Mouse (Mus musculus) CH12.LX (cell line): ENCODE measurements around the gene Nhsl1. TPM values are rescaled to one million over a fixed set of nuclear protein-coding genes. Genes with fewer than 3 reads are reported as not detected.

Source experiments
- DNase-seq: peaks from one replicate; pipeline ENCODE4 v3.0.0-alpha.2; 2013; ENCODE audit errors: extremely low read depth
- H3K27ac ChIP-seq: 2 replicates; pipeline ENCODE4 v1.5.1; 2012; ENCODE audit warnings: low read depth, mild to moderate bottlenecking, control low read depth, moderate library complexity; ENCODE audit not compliant: insufficient read depth
- H3K27me3 ChIP-seq: replicated peaks from 2 replicates; pipeline ENCODE3; 2012; ENCODE audit warnings: inconsistent platforms
- H3K36me3 ChIP-seq, 2 experiments: replicated peaks in 1 of 2; 2 replicates each; pipeline versions ENCODE3 to v1.6.1; 2012; ENCODE audit warnings: inconsistent platforms in 1 of 2, low read length in 1 of 2, mild to moderate bottlenecking in 1 of 2, mixed read lengths in 1 of 2, moderate library complexity in 1 of 2; ENCODE audit not compliant: control insufficient read depth in 1 of 2, insufficient read depth in 1 of 2
- H3K4me1 ChIP-seq, 2 experiments: 2 replicates each; pipeline ENCODE4 v1.6.1; 2012; ENCODE audit warnings: inconsistent platforms in 1 of 2, moderate library complexity in 1 of 2; ENCODE audit not compliant: insufficient read depth in 2 of 2, control insufficient read depth in 1 of 2
- H3K4me2 ChIP-seq: 2 replicates; pipeline ENCODE4 v1.6.1; 2012; ENCODE audit warnings: low read depth, mild to moderate bottlenecking, control low read depth; ENCODE audit not compliant: poor library complexity, insufficient read depth, severe bottlenecking
- H3K4me3 ChIP-seq, 3 experiments: fragments of 150-350 bp in 1 of 3; sonication (generic) in 1 of 3; replicated peaks in 1 of 3; 2 replicates each; pipeline versions ENCODE3 to v1.5.1; 2011 to 2012; ENCODE audit warnings: low read depth in 2 of 3, low read length in 2 of 3, mild to moderate bottlenecking in 2 of 3, moderate library complexity in 2 of 3, control low read depth in 1 of 3, improper control_type of control experiment in 1 of 3, inconsistent platforms in 1 of 3, mixed read lengths in 1 of 3; ENCODE audit not compliant: poor library complexity in 1 of 3
- H3K79me2 ChIP-seq: replicated peaks from 2 replicates; pipeline ENCODE4 v1.6.1; 2012; ENCODE audit warnings: mild to moderate bottlenecking, moderate library complexity; ENCODE audit not compliant: control insufficient read depth, poor library complexity, insufficient read depth, severe bottlenecking; ENCODE audit errors: extremely low read depth
- H3K9ac ChIP-seq: 2 replicates; pipeline ENCODE4 v1.6.1; 2012; ENCODE audit warnings: low read depth, mild to moderate bottlenecking, control low read depth, moderate library complexity; ENCODE audit not compliant: insufficient read depth
- H3K9me3 ChIP-seq: replicated peaks from 2 replicates; pipeline ENCODE3; 2012; ENCODE audit warnings: low read length, inconsistent platforms, mixed read lengths
- BHLHE40 ChIP-seq: IDR thresholded peaks from 2 replicates; pipeline ENCODE4 v1.6.1; 2011; ENCODE audit warnings: mild to moderate bottlenecking, low read depth, low read length, improper control_type of control experiment
- CHD1 ChIP-seq: IDR thresholded peaks from 2 replicates; pipeline ENCODE4 v1.6.1; 2012; ENCODE audit warnings: low read depth, low read length, improper control_type of control experiment, inconsistent platforms
- CTCF ChIP-seq, 2 experiments: IDR thresholded peaks in 1 of 2; conservative IDR thresholded peaks in 1 of 2; 2 replicates each; pipeline ENCODE4 v1.5.1; 2011 to 2012; ENCODE audit warnings: low read depth in 2 of 2, low read length in 2 of 2, improper control_type of control experiment in 1 of 2, inconsistent platforms in 1 of 2, mild to moderate bottlenecking in 1 of 2, moderate library complexity in 1 of 2
- E2F4 ChIP-seq: IDR thresholded peaks from 2 replicates; pipeline ENCODE4 v1.6.1; 2011; ENCODE audit warnings: low read depth, low read length, improper control_type of control experiment; ENCODE audit not compliant: insufficient replicate concordance
- ELF1 ChIP-seq: IDR thresholded peaks from 2 replicates; pipeline ENCODE4 v1.6.1; 2014; ENCODE audit warnings: low read depth, mild to moderate bottlenecking, inconsistent platforms, low read length, improper control_type of control experiment
- ETS1 ChIP-seq: conservative IDR thresholded peaks from 2 replicates; pipeline ENCODE4 v1.6.1; 2012; ENCODE audit warnings: low read depth, mild to moderate bottlenecking, inconsistent platforms, low read length, improper control_type of control experiment, moderate library complexity
- GABPA ChIP-seq: IDR thresholded peaks from 2 replicates; pipeline ENCODE4 v1.6.1; 2012; ENCODE audit warnings: low read depth, low read length, improper control_type of control experiment, inconsistent platforms; ENCODE audit not compliant: insufficient replicate concordance
- HCFC1 ChIP-seq: IDR thresholded peaks from 2 replicates; pipeline ENCODE4 v1.6.1; 2012; ENCODE audit warnings: low read depth, mild to moderate bottlenecking, inconsistent platforms, low read length, improper control_type of control experiment
- JUN ChIP-seq: IDR thresholded peaks from 2 replicates; pipeline ENCODE4 v1.6.1; 2011; ENCODE audit warnings: low read depth, mild to moderate bottlenecking, low read length, improper control_type of control experiment, moderate library complexity; ENCODE audit not compliant: insufficient read depth
- KAT2A ChIP-seq: IDR thresholded peaks from 2 replicates; pipeline ENCODE4 v1.6.1; 2012; ENCODE audit warnings: low read length, improper control_type of control experiment, inconsistent platforms; ENCODE audit not compliant: insufficient replicate concordance
- MAX ChIP-seq: IDR thresholded peaks from 2 replicates; pipeline ENCODE4 v1.6.1; 2011; ENCODE audit warnings: low read length, improper control_type of control experiment
- MAZ ChIP-seq: IDR thresholded peaks from 2 replicates; pipeline ENCODE4 v1.6.1; 2012; ENCODE audit warnings: low read depth, mild to moderate bottlenecking, inconsistent platforms, low read length, improper control_type of control experiment, moderate library complexity
- MEF2A ChIP-seq: IDR thresholded peaks from 2 replicates; pipeline ENCODE4 v1.6.1; 2014; ENCODE audit warnings: low read depth, mild to moderate bottlenecking, inconsistent platforms, low read length, improper control_type of control experiment, borderline replicate concordance
- NELFE ChIP-seq: IDR thresholded peaks from 2 replicates; pipeline ENCODE4 v1.6.1; 2011; ENCODE audit warnings: low read depth, low read length, improper control_type of control experiment
- POLR2A ChIP-seq: IDR thresholded peaks from 2 replicates; pipeline ENCODE4 v1.6.1; 2011; ENCODE audit warnings: low read depth, mild to moderate bottlenecking, improper control_type of control experiment, low read length
- POLR2AphosphoS2 ChIP-seq: IDR thresholded peaks from 2 replicates; pipeline ENCODE4 v1.6.1; 2011; ENCODE audit warnings: low read depth, low read length, improper control_type of control experiment
- RAD21 ChIP-seq: IDR thresholded peaks from 2 replicates; pipeline ENCODE4 v1.6.1; 2011; ENCODE audit warnings: low read depth, mild to moderate bottlenecking, low read length, improper control_type of control experiment, moderate library complexity
- SIN3A ChIP-seq: IDR thresholded peaks from 2 replicates; pipeline ENCODE4 v1.6.1; 2012; ENCODE audit warnings: low read length, improper control_type of control experiment, inconsistent platforms
- SMC3 ChIP-seq: IDR thresholded peaks from 2 replicates; pipeline ENCODE4 v1.6.1; 2011; ENCODE audit warnings: low read depth, low read length, improper control_type of control experiment
- TCF12 ChIP-seq: IDR thresholded peaks from 2 replicates; pipeline ENCODE4 v1.6.1; 2014; ENCODE audit warnings: low read depth, mild to moderate bottlenecking, inconsistent platforms, low read length, improper control_type of control experiment
- UBTF ChIP-seq: IDR thresholded peaks from 2 replicates; pipeline ENCODE4 v1.6.1; 2012; ENCODE audit warnings: low read depth, mild to moderate bottlenecking, inconsistent platforms, low read length, improper control_type of control experiment, moderate library complexity
- ZC3H11A ChIP-seq: IDR thresholded peaks from 2 replicates; pipeline ENCODE4 v1.6.1; 2012; ENCODE audit warnings: low read depth, mild to moderate bottlenecking, inconsistent platforms, low read length, improper control_type of control experiment
- ZMIZ1 ChIP-seq: IDR thresholded peaks from 2 replicates; pipeline ENCODE4 v1.6.1; 2012; ENCODE audit warnings: low read depth, mild to moderate bottlenecking, inconsistent platforms, low read length, improper control_type of control experiment
- ZNF384 ChIP-seq: IDR thresholded peaks from 2 replicates; pipeline ENCODE4 v1.6.1; 2012; ENCODE audit warnings: low read depth, low read length, improper control_type of control experiment, inconsistent platforms
- dilution Hi-C: fragments of 300-500 bp; cut with MboI; formaldehyde crosslinking; loops from 2 replicates; pipeline ENCODE4 v1.14.3; 2020; ENCODE audit warnings: low sequenced_read_pairs; ENCODE audit not compliant: extremely low pct_unique_long_range_greater_than_20kb, extremely low pct_ligation_motif_present
- in situ Hi-C: fragments of 300-500 bp; cut with MboI; formaldehyde crosslinking; loops from 3 replicates; pipeline ENCODE4 v1.14.3; 2019; ENCODE audit warnings: low sequenced_read_pairs, low pct_ligation_motif_present, low pct_unique_long_range_greater_than_20kb, mixed read lengths
- polyA plus RNA-seq: library from polyadenylated mRNA; unstranded; fragments of >175 nt; gene quantifications from 2 replicates; pipeline ENCODE4 v1.2.1, GENCODE M21; 2012; ENCODE audit warnings: low read depth; ENCODE audit not compliant: insufficient read length
- total RNA-seq, 2 experiments: library from RNA; depleted of rRNA; stranded (reverse); fragments of 300-350 nt in 1 of 2; fragments of >200 nt in 1 of 2; gene quantifications; 2 replicates each; pipeline ENCODE4 v1.2.3; 2012 to 2014

The Nhsl1 gene
- total and polyA plus RNA-seq, 3 experiments = 0.13 to 0.19 (median 0.15) TPM

- no peak overlapping the region for H3K9ac ChIP-seq
- H3K27ac ChIP-seq = no peak overlapping the region
- no peaks in the 10 kb centered on the region for H3K79me2 ChIP-seq
- H3K4me2 ChIP-seq = no peak overlapping the region
- TF ChIP-seq KAT2A = no peak
- no peak for TF ChIP-seq ZNF384
- TF ChIP-seq ETS1 = no peak
- TF ChIP-seq MAX = no peak
- peak; percentile 17 for TF ChIP-seq RAD21
- TF ChIP-seq ZC3H11A = no peak
- no peak for TF ChIP-seq MAZ
- TF ChIP-seq E2F4 = no peak
- no peak for TF ChIP-seq SIN3A
- no peak for TF ChIP-seq POLR2AphosphoS2
- TF ChIP-seq GABPA = no peak
- no peak for TF ChIP-seq TCF12
- TF ChIP-seq CHD1 = no peak
- TF ChIP-seq JUN = no peak
- TF ChIP-seq MEF2A = no peak
- peak; percentile 8; the same call in 1 of the 2 replicates for TF ChIP-seq SMC3
- peak; percentile 15 to 44; a peak in 2 of 4 replicates for TF ChIP-seq CTCF (conservative IDR thresholded peaks at IDR 0.05 in 1 of 2, IDR thresholded peaks at IDR 0.05 in 1 of 2; ENCODE audit: low read depth in 2 of 2, low read length in 2 of 2)
- no peak for TF ChIP-seq ZMIZ1
- no peak for TF ChIP-seq POLR2A
- TF ChIP-seq, all 38 proteins: peak for 3
- Histone ChIP-seq H3K4me1 (peaks cover 1 to 4% of the 10 kb centered on the region in 2 experiments; a peak in 1 of 4 replicates), H3K36me3 (no peaks in the 10 kb centered on the region), H3K27me3 (no peaks in the 10 kb centered on the region), H3K9me3 (peaks cover 4% of the 10 kb centered on the region), H3K4me3 (no peak overlapping the region)
- DNase-seq = no peak
- in situ Hi-C loops (no loop called here), dilution Hi-C loops (no loop called here)
Measured at GRCm38 (mm10) chr10:18429533-18429932, 110.7 kb downstream of the Nhsl1 start.

- TF ChIP-seq NELFE (no peak), TCF12 (no peak), ELF1 (no peak), SMC3 (no peak), BHLHE40 (no peak), CHD1 (no peak), HCFC1 (no peak), SIN3A (no peak), RAD21 (no peak), UBTF (no peak), E2F4 (no peak)
- H3K4me2 ChIP-seq = no peak overlapping the region
- peaks cover 4% of the 10 kb centered on the region for H3K9me3 ChIP-seq
- H3K27me3 ChIP-seq = no peaks in the 10 kb centered on the region
- H3K4me1 ChIP-seq = peaks cover 2 to 4% of the 10 kb centered on the region in 2 experiments; a peak in 1 of 4 replicates
- no peak overlapping the region for H3K9ac ChIP-seq
- H3K27ac ChIP-seq = no peak overlapping the region
- dilution Hi-C loops (no loop called here), in situ Hi-C loops (no loop called here)
- H3K79me2 ChIP-seq = no peaks in the 10 kb centered on the region
- H3K4me3 ChIP-seq = no peak overlapping the region
- DNase-seq = no peak
- no peaks in the 10 kb centered on the region for H3K36me3 ChIP-seq
Measured at GRCm38 (mm10) chr10:18430141-18430540, 111.4 kb downstream of the Nhsl1 start.
